Mouse (Mus musculus) E14TG2a.4 (cell line): ENCODE results near the gene Gnaq.

Experiments
- CTCF ChIP-seq: conservative IDR thresholded peaks from 2 replicates; pipeline ENCODE4 v1.5.1; 2014; ENCODE audit warnings: low read length
- NANOG ChIP-seq: IDR thresholded peaks from 2 replicates; pipeline ENCODE4 v1.6.1; 2014; ENCODE audit warnings: borderline replicate concordance, low read length, mixed read lengths

DNA sequence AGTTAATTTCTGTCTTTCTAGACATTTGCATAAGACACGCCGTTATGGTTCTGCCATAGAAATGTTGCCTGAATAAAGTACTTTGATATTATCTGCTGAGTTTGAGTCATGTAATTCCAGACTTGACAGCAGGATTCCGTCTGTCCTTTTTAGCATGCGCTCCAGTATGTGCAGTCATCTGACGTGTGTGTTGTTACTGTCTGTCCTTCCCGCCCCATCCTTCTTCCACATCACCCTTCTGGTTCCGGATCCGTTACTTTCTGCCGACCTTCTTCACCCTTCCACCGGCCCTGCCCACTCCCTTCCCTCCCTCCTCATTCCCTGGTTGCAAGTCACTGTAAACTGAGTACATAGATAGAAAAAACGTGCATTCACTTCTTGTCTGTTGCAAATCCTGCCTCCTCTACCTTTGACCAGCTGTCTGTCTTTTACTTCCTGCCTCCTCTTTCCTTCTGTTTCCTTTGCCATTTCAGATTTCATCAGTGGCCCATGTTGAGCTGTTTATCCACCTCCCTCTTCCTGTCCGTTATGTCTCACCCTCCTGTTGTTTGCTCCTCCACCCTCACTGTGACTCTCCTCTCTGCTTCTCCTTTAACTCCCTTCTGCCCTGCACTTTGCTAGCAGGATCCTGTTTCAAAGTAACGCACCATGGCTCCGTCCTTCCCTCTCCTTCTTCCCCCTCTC lies 185.6 kb downstream of the Gnaq start:
- no peak for TF ChIP-seq CTCF
- TF ChIP-seq NANOG: no peak
